Mouse (Mus musculus) liver, postnatal 0 days (tissue): ENCODE results near the gene Flrt1.

Experiments used
- CTCF ChIP-seq: sonication (generic); IDR thresholded peaks from 2 replicates; pipeline ENCODE4 v1.5.1; 2016; ENCODE audit warnings: antibody characterized with exemption, low read depth
- EP300 ChIP-seq: IDR thresholded peaks from 2 replicates; pipeline ENCODE4 v1.6.1; 2016; ENCODE audit warnings: antibody characterized with exemption, low read depth, mild to moderate bottlenecking

DNA sequence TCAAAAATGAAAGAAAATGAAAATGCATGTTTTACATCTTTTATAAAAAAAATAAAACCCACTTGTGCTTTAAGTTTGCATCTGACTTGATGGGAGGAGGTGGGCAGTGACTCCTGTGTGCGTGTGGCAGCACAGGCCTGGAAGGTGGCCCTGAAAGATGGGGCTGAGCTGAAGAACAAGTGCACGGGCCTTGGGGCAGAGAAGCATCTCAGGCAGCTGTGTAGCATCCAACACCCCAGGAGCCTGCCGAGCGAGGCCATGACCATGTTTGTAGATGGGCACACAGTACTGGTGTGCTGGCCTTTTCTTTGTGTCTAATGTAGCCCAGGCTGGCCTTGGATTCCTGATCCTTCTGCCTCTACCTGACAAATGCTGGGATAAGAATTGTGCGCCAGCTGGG, 43.4 kb downstream of the Flrt1 start:
- TF ChIP-seq CTCF (no peak), EP300 (no peak)
